Mouse (Mus musculus) limb, embryonic 14.5 days (tissue): Measurements from ENCODE around the gene Zbtb9. TPM values are rescaled to one million over a fixed set of nuclear protein-coding genes. Genes with fewer than 3 reads are reported as not detected.
"Not testable (repeated sequence)": the region's sequence is repeated elsewhere in the genome, so short reads cannot be mapped to it uniquely, and the experiment has no call there.

ENCODE experiments used
- ATAC-seq: fragments of 200-750 bp; cut with Nextera tagmentation; 2 replicates; pipeline ENCODE4 v1.8.0; 2017; ENCODE audit warnings: low read depth, moderate number of reproducible peaks, moderate TSS enrichment; ENCODE audit not compliant: low FRiP score
- DNase-seq: peaks from one replicate; pipeline ENCODE4 v3.0.0-alpha.2; 2015; ENCODE audit warnings: low spot score
- H3K27ac ChIP-seq: fragments of 300-500 bp; sonication (generic); replicated peaks from 2 replicates; pipeline ENCODE4 v1.5.1; 2014; ENCODE audit warnings: low read depth, mild to moderate bottlenecking, low read length, moderate library complexity, mixed read lengths
- H3K27me3 ChIP-seq: fragments of 300-500 bp; sonication (generic); 2 replicates; pipeline ENCODE4 v1.6.1; 2014; ENCODE audit warnings: low read length, mixed read lengths; ENCODE audit not compliant: control insufficient read depth, insufficient read depth
- H3K36me3 ChIP-seq: fragments of 300-500 bp; sonication (generic); 2 replicates; pipeline ENCODE4 v1.6.1; 2014; ENCODE audit warnings: mild to moderate bottlenecking, low read length, moderate library complexity, mixed read lengths; ENCODE audit not compliant: control insufficient read depth, insufficient read depth
- H3K4me1 ChIP-seq: fragments of 300-500 bp; sonication (generic); 2 replicates; pipeline ENCODE4 v1.6.1; 2014; ENCODE audit warnings: antibody characterized with exemption, low read length, mixed read lengths; ENCODE audit not compliant: control insufficient read depth, insufficient read depth
- H3K4me2 ChIP-seq: fragments of 300-500 bp; sonication (generic); replicated peaks from 2 replicates; pipeline ENCODE4 v1.6.1; 2014; ENCODE audit warnings: low read depth, mild to moderate bottlenecking, low read length, moderate library complexity; ENCODE audit not compliant: severe bottlenecking
- H3K4me3 ChIP-seq: fragments of 300-500 bp; sonication (generic); replicated peaks from 2 replicates; pipeline ENCODE4 v1.5.1; 2014; ENCODE audit warnings: low read length
- H3K9ac ChIP-seq: fragments of 300-500 bp; sonication (generic); 2 replicates; pipeline ENCODE4 v1.6.1; 2014; ENCODE audit warnings: mild to moderate bottlenecking, low read depth, low read length, moderate library complexity; ENCODE audit not compliant: severe bottlenecking
- H3K9me3 ChIP-seq: fragments of 300-500 bp; sonication (generic); 2 replicates; pipeline ENCODE4 v1.6.1; 2016; ENCODE audit warnings: low read length; ENCODE audit not compliant: control insufficient read depth
- POLR2A ChIP-seq: fragments of 200-500 bp; IDR thresholded peaks from 2 replicates; pipeline ENCODE4 v1.8.0; 2012; ENCODE audit warnings: inconsistent platforms, mild to moderate bottlenecking, moderate library complexity, borderline replicate concordance; ENCODE audit not compliant: insufficient read depth, insufficient read length; ENCODE audit errors: extremely low read depth
- WGBS: fragments of 180-500 bp; shearing (Covaris S2); extraction: QIAGEN DNeasy Blood & Tissue Kit; methylation state at CpG from one replicate; pipeline ENCODE4 v1.1.7; 2014; 5-methylcytosine and 5-hydroxymethylcytosine counted together
- polyA plus RNA-seq, 2 experiments: library from polyadenylated mRNA; depleted of rRNA in 1 of 2; stranded (reverse) in 1 of 2; unstranded in 1 of 2; fragments of >200 nt; fragmentation: Nextera tagmentation in 1 of 2; extraction: Ambion mirVana in 1 of 2; gene quantifications; 2 replicates each; pipeline versions ENCODE4 v1.2.1 to v1.2.3; 2012 to 2014

Gene Zbtb9
- polyA plus RNA-seq (2012; rRNA removed) (12.6 and 14.8 TPM in 2 replicates), polyA plus RNA-seq (2014; fragmentation: Nextera tagmentation; extraction: Ambion mirVana) (10.0 and 10.6 TPM in 2 replicates)

DNA sequence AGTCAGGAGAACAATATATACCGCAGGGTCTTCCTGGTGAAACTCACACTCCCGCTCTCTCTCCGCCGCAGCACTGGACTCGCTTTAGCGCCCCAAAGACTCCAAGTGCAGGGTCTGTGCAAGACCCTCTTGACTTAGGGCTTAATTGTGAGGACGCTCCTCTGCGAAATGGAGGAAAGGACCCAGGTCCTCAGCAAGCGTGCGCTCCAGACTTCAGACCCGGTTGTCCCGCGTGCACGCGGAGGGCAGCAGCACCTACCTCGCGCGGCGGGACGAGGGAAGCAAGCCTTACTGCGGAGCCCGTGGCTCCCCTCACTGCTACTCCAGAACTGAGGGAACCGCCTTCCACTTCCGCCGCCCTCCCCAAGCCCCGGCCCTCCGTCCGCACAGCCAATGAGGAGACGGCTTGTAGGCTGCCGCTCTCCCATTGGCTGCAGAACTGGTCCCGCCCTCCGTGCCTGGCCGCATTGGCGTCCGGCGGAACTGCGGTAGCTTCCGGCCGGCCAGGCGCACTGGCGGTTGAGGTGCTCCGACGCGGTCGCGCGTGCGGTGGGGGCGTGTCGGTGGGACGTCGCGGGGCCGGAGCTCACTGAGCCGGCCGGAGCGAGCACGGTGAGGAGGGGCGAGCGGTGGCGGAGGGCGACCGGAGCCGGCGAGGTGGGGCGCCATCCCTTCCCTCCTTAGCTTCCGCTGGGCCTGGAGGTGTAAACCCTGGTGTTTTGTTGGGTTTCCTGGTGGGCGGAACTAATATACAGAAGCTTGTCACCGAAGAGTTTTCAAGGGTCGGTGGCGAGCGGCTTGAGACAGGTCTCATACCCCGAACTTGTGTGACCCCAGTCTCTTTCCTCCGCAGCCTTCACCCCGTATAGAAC is at the start of gene Zbtb9:
Gene Zbtb9, plus strand, starts transcription at position 465 of the 872 bp plus-strand sequence.
- ATAC-seq: peak; percentile 98
- DNase-seq: peak; percentile 94

DNA sequence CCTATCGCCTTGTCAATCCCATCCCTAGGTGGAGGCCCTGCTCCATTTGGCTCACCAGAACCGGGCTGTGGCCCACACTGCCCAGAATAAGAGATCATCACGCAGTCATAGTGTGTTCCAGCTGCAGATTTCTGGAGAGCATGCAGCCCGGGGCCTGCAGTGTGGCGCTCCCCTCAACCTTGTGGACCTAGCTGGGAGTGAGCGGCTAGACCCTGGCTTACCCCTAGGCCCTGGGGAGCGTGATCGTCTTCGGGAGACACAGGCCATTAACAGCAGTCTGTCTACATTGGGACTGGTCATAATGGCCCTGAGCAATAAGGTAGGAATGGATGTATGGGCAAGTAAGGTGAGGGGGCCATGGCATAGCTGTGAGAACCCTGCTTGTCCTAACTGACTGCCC is 47.6 kb upstream of the Zbtb9 start:
- not testable (repeated sequence) for H3K4me3 ChIP-seq, DNase-seq
- 91% methylated on average over 9 of the region's 9 CpGs for WGBS

More for the DNA sequence above, at the start of gene Zbtb9:
- peak within 1 kb of the TSS; percentile 85 for H3K4me2 ChIP-seq
- H3K4me3 ChIP-seq: peak within 1 kb of the TSS; percentile 85
- no peaks in the 10 kb centered on the region for H3K27me3 ChIP-seq
- WGBS: 2% methylated on average over 72 of the region's 75 CpGs
- peaks cover 17% of the 10 kb centered on the region for H3K4me1 ChIP-seq
- peaks cover 44% of the 10 kb centered on the region for H3K36me3 ChIP-seq
- peak within 1 kb of the TSS; percentile 82 for H3K27ac ChIP-seq
- H3K9ac ChIP-seq: peak within 1 kb of the TSS; percentile 79
- peak; percentile 96 for TF ChIP-seq POLR2A
- no peaks in the 10 kb centered on the region for H3K9me3 ChIP-seq

DNA sequence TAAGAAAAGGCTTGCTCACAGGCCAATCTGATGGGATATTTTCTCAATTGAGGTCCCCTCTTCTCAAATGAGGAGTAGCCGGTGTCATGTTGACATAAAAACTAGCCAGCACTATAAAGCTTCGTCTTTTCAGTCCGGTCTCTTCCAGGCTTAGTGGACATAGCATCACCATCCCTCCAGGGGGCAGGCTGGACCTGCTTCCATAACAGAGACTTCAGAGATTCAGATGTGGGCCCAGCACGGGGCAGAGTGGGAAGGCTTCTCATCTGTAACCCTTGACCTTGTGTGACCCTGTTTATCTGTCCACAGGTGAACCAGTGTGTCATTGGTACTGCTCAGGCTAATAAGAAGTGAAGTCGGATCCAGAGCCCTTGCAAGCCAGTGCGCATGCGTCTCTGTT is 41.2 kb upstream of the Zbtb9 start:
- WGBS: 71% methylated on average over 7 of the region's 7 CpGs

More for the DNA sequence above, 47.6 kb upstream of the Zbtb9 start:
- H3K9me3 ChIP-seq, H3K4me1 ChIP-seq, H3K4me2 ChIP-seq, H3K27ac ChIP-seq, ATAC-seq, H3K9ac ChIP-seq, H3K27me3 ChIP-seq: not testable (repeated sequence)
- H3K36me3 ChIP-seq: peaks cover 37% of the 10 kb centered on the region

DNA sequence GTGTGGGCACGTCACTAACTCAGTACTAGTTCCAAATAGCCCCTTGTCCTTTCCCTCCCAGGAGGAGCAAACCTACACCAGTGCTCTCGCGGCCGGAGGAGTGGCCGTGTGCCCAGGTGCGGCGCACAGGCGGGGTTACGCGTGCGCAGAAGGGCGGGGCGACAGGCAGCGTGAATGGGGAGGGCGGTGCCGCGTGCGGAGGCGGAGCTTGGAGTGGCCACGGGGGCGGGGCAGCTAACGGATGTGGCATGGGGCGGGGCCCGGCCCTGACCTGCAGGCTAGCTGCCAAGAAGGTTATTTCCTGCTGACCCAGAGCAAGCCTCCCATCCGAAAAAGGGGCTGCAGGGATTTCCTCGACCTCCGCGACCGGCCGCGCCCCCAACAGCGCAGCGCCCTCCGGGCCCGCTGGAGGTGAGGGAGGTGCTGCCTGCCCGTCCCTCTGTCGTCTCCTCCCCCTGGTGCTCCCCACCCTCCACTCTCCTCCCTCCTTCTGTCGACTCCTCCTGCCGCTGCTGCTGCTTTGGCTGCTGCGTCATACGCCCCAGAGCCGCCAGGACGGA is 40.0 kb upstream of the Zbtb9 start, which contains the start of gene Phf1:
Gene Phf1, plus strand, starts transcription at position 214 of the 560 bp plus-strand sequence.
- peak; percentile 84; the same call in 1 of the 2 replicates for TF ChIP-seq POLR2A
- Histone ChIP-seq H3K9me3 (no peaks in the 10 kb centered on the region), H3K4me2 (peak within 1 kb of the TSS; percentile 88), H3K4me1 (peaks cover 10% of the 10 kb centered on the region), H3K27me3 (no peaks in the 10 kb centered on the region), H3K4me3 (peak within 1 kb of the TSS; percentile 61), H3K36me3 (peaks cover 42% of the 10 kb centered on the region), H3K27ac (peak within 1 kb of the TSS; percentile 82), H3K9ac (peak within 1 kb of the TSS; percentile 65)
- under 1% methylated on average over 34 of the region's 43 CpGs for WGBS
- ATAC-seq (peak; percentile 93), DNase-seq (peak; percentile 90)

More for the DNA sequence above, 41.2 kb upstream of the Zbtb9 start:
- not testable (repeated sequence) for H3K4me3 ChIP-seq, H3K4me2 ChIP-seq, H3K9me3 ChIP-seq, H3K27ac ChIP-seq, DNase-seq, ATAC-seq, H3K27me3 ChIP-seq, H3K4me1 ChIP-seq, H3K9ac ChIP-seq
- peaks cover 40% of the 10 kb centered on the region for H3K36me3 ChIP-seq

DNA sequence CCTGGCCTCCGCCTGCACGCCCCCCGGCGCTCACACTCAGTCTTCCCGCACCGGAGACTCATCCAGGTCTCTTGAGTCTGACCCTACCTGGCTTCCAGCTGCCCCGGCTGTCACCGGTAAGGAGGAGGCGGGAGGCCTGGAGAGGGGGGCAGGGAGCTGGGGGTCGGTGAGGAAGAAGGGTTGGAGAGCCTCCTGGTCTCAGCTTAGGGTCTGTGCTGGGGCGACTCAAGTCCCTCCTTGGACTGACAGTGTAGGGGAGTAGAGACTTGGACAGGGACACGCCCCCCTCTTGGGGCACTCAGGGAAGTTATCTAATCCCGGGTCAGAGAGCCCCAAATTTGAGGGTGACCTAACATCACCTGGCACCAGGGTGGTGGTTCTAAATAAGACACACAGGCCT is 39.5 kb upstream of the Zbtb9 start:
- peak overlapping the region; percentile 61 for H3K4me3 ChIP-seq
- H3K27me3 ChIP-seq: no peaks in the 10 kb centered on the region
- H3K27ac ChIP-seq: peak overlapping the region; percentile 82
- peaks cover 15% of the 10 kb centered on the region for H3K4me1 ChIP-seq
- no peaks in the 10 kb centered on the region for H3K9me3 ChIP-seq
- no peak for TF ChIP-seq POLR2A
- DNase-seq (no peak), ATAC-seq (no peak)
- H3K9ac ChIP-seq: peak overlapping the region; percentile 65
- peak overlapping the region; percentile 88 for H3K4me2 ChIP-seq
- peaks cover 42% of the 10 kb centered on the region for H3K36me3 ChIP-seq
- WGBS: 4% methylated on average over 13 of the region's 13 CpGs
